Mouse (Mus musculus): ENCODE results near the gene Rpusd1. TPM values are rescaled to one million over a fixed set of nuclear protein-coding genes. Genes with fewer than 3 reads are reported as not detected.

The Rpusd1 gene
- 20.4 and 22.6 TPM in 2 replicates for polyA plus RNA-seq (2014; fragmentation: Nextera tagmentation; extraction: Ambion mirVana)

DNA sequence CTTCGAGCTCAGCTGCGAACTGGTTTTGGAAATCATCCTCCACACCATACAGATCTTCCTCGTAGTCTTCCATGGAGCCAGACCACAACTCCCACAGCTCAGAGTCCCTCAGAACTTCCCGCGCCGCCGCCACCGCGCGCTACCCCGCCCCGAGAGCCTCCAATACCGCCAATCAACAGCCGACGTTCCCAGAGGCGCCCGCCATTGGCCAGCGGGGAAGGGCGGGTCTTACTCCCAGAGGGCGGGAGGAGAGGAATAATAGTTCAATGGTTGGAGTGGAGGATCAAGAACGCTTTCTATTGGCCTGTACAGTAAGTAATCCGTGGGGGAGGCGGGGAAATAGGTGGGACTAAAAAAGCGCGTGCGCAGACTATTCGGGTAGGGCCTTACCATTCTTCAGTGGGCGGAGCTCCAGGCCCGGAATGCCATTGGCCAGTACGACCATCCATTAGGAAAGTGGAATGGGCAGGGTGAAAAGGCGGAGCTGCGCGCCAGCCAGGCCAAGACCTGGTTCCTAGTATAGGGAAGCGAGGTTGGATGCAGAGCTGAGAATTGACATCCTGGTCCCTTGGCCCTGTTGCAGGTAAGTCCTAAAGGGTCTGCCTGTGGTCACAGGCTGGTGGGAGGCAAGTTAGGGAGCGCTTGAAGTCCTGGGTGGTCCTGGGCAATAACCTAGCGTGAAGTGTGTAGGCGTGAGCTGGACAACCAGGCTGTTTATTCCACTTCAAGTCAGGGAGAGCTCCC is at the start of gene Rpusd1, which contains the start of gene Chtf18:
TSS of gene Rpusd1 (plus strand) at position 406 of the 744 bp plus-strand sequence.
TSS of gene Chtf18 (minus strand) at position 155 of the 744 bp plus-strand sequence.
- peak within 1 kb of the TSS; percentile 93 for H3K4me2 ChIP-seq (ENCODE audit: low read depth, low read length, severe bottlenecking)
- H3K9ac ChIP-seq (ENCODE audit: low read length), result peak within 1 kb of the TSS; percentile 77
- no peaks in the 10 kb centered on the region for H3K27me3 ChIP-seq (ENCODE audit: control insufficient read depth, insufficient read depth, low read length)
- H3K4me1 ChIP-seq (replicated peaks; ENCODE audit: control insufficient read depth, insufficient read depth, low read length), result peaks cover 17% of the 10 kb centered on the region
- H3K27ac ChIP-seq (ENCODE audit: low read depth, low read length), result no peak within 1 kb of the TSS
- H3K9me3 ChIP-seq (ENCODE audit: control insufficient read depth, low read length), result no peaks in the 10 kb centered on the region
- peak within 1 kb of the TSS; percentile 55 for H3K4me3 ChIP-seq (ENCODE audit: low read depth, low read length)
- WGBS, result under 1% methylated on average over 37 of the region's 37 CpGs
- ATAC-seq (replicated peaks; ENCODE audit: low FRiP score) (peak; percentile 96), DNase-seq (ENCODE audit: low spot score) (peak; percentile 98)
- H3K36me3 ChIP-seq (ENCODE audit: control insufficient read depth, insufficient read depth, low read length), result no peaks in the 10 kb centered on the region

GRCm38 (mm10) chr17:25677969-25678368 is 49.5 kb upstream of the Rpusd1 start:
- peaks cover 10% of the 10 kb centered on the region; the same call in 1 of the 2 replicates for H3K4me1 ChIP-seq (replicated peaks; ENCODE audit: control insufficient read depth, insufficient read depth, low read length)
- no peak overlapping the region for H3K4me2 ChIP-seq (ENCODE audit: low read depth, low read length, severe bottlenecking)
- H3K36me3 ChIP-seq (ENCODE audit: control insufficient read depth, insufficient read depth, low read length), result no peaks in the 10 kb centered on the region
- no peak overlapping the region for H3K27ac ChIP-seq (ENCODE audit: low read depth, low read length)
- peaks cover 2% of the 10 kb centered on the region; the same call in 1 of the 2 replicates for H3K9me3 ChIP-seq (ENCODE audit: control insufficient read depth, low read length)
- 50% methylated on average over 6 of the region's 6 CpGs for WGBS
- H3K4me3 ChIP-seq (ENCODE audit: low read depth, low read length), result no peak overlapping the region
- DNase-seq (ENCODE audit: low spot score) (no peak), ATAC-seq (replicated peaks; ENCODE audit: low FRiP score) (no peak)
- no peak overlapping the region for H3K9ac ChIP-seq (ENCODE audit: low read length)
- H3K27me3 ChIP-seq (ENCODE audit: control insufficient read depth, insufficient read depth, low read length), result no peaks in the 10 kb centered on the region

GRCm38 (mm10) chr17:25679818-25680217 is 47.7 kb upstream of the Rpusd1 start:
- DNase-seq (ENCODE audit: low spot score) (peak; percentile 70), ATAC-seq (replicated peaks; ENCODE audit: low FRiP score) (peak; percentile 71; the same call in 1 of the 2 replicates)
- peaks cover 10% of the 10 kb centered on the region; the same call in 1 of the 2 replicates for H3K4me1 ChIP-seq (replicated peaks; ENCODE audit: control insufficient read depth, insufficient read depth, low read length)
- H3K36me3 ChIP-seq (ENCODE audit: control insufficient read depth, insufficient read depth, low read length), result no peaks in the 10 kb centered on the region
- H3K9ac ChIP-seq (ENCODE audit: low read length), result peak overlapping the region; percentile 33; the same call in 1 of the 2 replicates
- no peaks in the 10 kb centered on the region for H3K27me3 ChIP-seq (ENCODE audit: control insufficient read depth, insufficient read depth, low read length)
- H3K4me2 ChIP-seq (ENCODE audit: low read depth, low read length, severe bottlenecking), result peak overlapping the region; percentile 30; the same call in 1 of the 2 replicates
- H3K27ac ChIP-seq (ENCODE audit: low read depth, low read length), result peak overlapping the region; percentile 65; the same call in 1 of the 2 replicates
- 4% methylated on average over 5 of the region's 5 CpGs for WGBS
- peaks cover 2% of the 10 kb centered on the region; the same call in 1 of the 2 replicates for H3K9me3 ChIP-seq (ENCODE audit: control insufficient read depth, low read length)
- H3K4me3 ChIP-seq (ENCODE audit: low read depth, low read length), result no peak overlapping the region

GRCm38 (mm10) chr17:25681636-25682035 is 45.8 kb upstream of the Rpusd1 start:
- ATAC-seq (replicated peaks; ENCODE audit: low FRiP score), result no peak
- Histone ChIP-seq H3K9ac (ENCODE audit: low read length) (no peak overlapping the region), H3K27me3 (ENCODE audit: control insufficient read depth, insufficient read depth, low read length) (no peaks in the 10 kb centered on the region), H3K36me3 (ENCODE audit: control insufficient read depth, insufficient read depth, low read length) (no peaks in the 10 kb centered on the region), H3K27ac (ENCODE audit: low read depth, low read length) (no peak overlapping the region), H3K9me3 (ENCODE audit: control insufficient read depth, low read length) (no peaks in the 10 kb centered on the region), H3K4me1 (replicated peaks; ENCODE audit: control insufficient read depth, insufficient read depth, low read length) (peaks cover 10% of the 10 kb centered on the region; the same call in 1 of the 2 replicates), H3K4me3 (ENCODE audit: low read depth, low read length) (no peak overlapping the region), H3K4me2 (ENCODE audit: low read depth, low read length, severe bottlenecking) (no peak overlapping the region)
- 89% methylated on average over 4 of the region's 4 CpGs for WGBS
- DNase-seq (ENCODE audit: low spot score), result no peak

- WGBS, result 57% methylated on average over 7 of the region's 7 CpGs
- H3K27ac ChIP-seq (ENCODE audit: low read depth, low read length), result no peak overlapping the region
- no peaks in the 10 kb centered on the region for H3K27me3 ChIP-seq (ENCODE audit: control insufficient read depth, insufficient read depth, low read length)
Measured at GRCm38 (mm10) chr17:25686323-25686722, 41.1 kb upstream of the Rpusd1 start.

GRCm38 (mm10) chr17:25688922-25689321 is 38.5 kb upstream of the Rpusd1 start:
- WGBS, result 78% methylated on average over 4 of the region's 4 CpGs
- Histone ChIP-seq H3K27ac (ENCODE audit: low read depth, low read length) (no peak overlapping the region), H3K4me1 (replicated peaks; ENCODE audit: control insufficient read depth, insufficient read depth, low read length) (no peaks in the 10 kb centered on the region), H3K4me3 (ENCODE audit: low read depth, low read length) (no peak overlapping the region), H3K9ac (ENCODE audit: low read length) (no peak overlapping the region), H3K9me3 (ENCODE audit: control insufficient read depth, low read length) (no peaks in the 10 kb centered on the region), H3K4me2 (ENCODE audit: low read depth, low read length, severe bottlenecking) (no peak overlapping the region), H3K27me3 (ENCODE audit: control insufficient read depth, insufficient read depth, low read length) (no peaks in the 10 kb centered on the region), H3K36me3 (ENCODE audit: control insufficient read depth, insufficient read depth, low read length) (no peaks in the 10 kb centered on the region)
- no peak for DNase-seq (ENCODE audit: low spot score)
- no peak for ATAC-seq (replicated peaks; ENCODE audit: low FRiP score)

More at GRCm38 (mm10) chr17:25686323-25686722, 41.1 kb upstream of the Rpusd1 start:
- H3K9ac ChIP-seq (ENCODE audit: low read length), result no peak overlapping the region
- ATAC-seq (replicated peaks; ENCODE audit: low FRiP score) (no peak), DNase-seq (ENCODE audit: low spot score) (peak; percentile 70)
- H3K4me2 ChIP-seq (ENCODE audit: low read depth, low read length, severe bottlenecking), result no peak overlapping the region
- H3K4me3 ChIP-seq (ENCODE audit: low read depth, low read length), result no peak overlapping the region
- H3K4me1 ChIP-seq (replicated peaks; ENCODE audit: control insufficient read depth, insufficient read depth, low read length), result no peaks in the 10 kb centered on the region
- no peaks in the 10 kb centered on the region for H3K36me3 ChIP-seq (ENCODE audit: control insufficient read depth, insufficient read depth, low read length)
- H3K9me3 ChIP-seq (ENCODE audit: control insufficient read depth, low read length), result no peaks in the 10 kb centered on the region

- ATAC-seq (replicated peaks; ENCODE audit: low FRiP score) (no peak), DNase-seq (ENCODE audit: low spot score) (no peak)
- Histone ChIP-seq H3K4me1 (replicated peaks; ENCODE audit: control insufficient read depth, insufficient read depth, low read length) (no peaks in the 10 kb centered on the region), H3K36me3 (ENCODE audit: control insufficient read depth, insufficient read depth, low read length) (no peaks in the 10 kb centered on the region), H3K4me3 (ENCODE audit: low read depth, low read length) (no peak overlapping the region), H3K27ac (ENCODE audit: low read depth, low read length) (no peak overlapping the region), H3K27me3 (ENCODE audit: control insufficient read depth, insufficient read depth, low read length) (no peaks in the 10 kb centered on the region), H3K4me2 (ENCODE audit: low read depth, low read length, severe bottlenecking) (no peak overlapping the region), H3K9me3 (ENCODE audit: control insufficient read depth, low read length) (no peaks in the 10 kb centered on the region), H3K9ac (ENCODE audit: low read length) (no peak overlapping the region)
- 37% methylated on average over 1 of the region's 1 CpGs for WGBS
Measured at GRCm38 (mm10) chr17:25696263-25696662, 31.2 kb upstream of the Rpusd1 start.

DNA sequence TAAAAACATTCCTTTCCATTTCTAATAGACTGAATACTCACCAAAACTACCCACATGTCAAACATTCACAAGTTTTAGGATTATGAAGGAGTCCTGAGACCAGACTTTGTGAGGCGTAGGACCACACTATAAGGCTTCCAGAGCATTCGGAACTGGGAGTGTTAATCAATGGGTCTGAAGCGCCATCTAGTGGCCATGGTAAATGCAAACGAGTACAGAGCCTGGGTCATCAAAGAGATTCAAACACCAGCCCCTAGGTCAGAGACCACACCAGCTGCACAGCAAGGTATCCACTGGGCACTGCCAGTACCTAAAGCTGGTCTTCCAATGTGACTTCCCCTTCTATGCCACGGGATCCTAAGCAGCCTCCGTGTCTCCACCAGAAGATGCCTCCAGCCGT is 29.0 kb upstream of the Rpusd1 start:
- H3K27me3 ChIP-seq (ENCODE audit: control insufficient read depth, insufficient read depth, low read length), result no peaks in the 10 kb centered on the region
- ATAC-seq (replicated peaks; ENCODE audit: low FRiP score) (0 out of 2 replicates have a peak, but pooled peaks have one; percentile 21), DNase-seq (ENCODE audit: low spot score) (peak; percentile 85)
- H3K4me3 ChIP-seq (ENCODE audit: low read depth, low read length), result no peak overlapping the region
- H3K4me1 ChIP-seq (replicated peaks; ENCODE audit: control insufficient read depth, insufficient read depth, low read length), result no peaks in the 10 kb centered on the region
- no peaks in the 10 kb centered on the region for H3K36me3 ChIP-seq (ENCODE audit: control insufficient read depth, insufficient read depth, low read length)
- no peak overlapping the region for H3K27ac ChIP-seq (ENCODE audit: low read depth, low read length)
- no peak overlapping the region for H3K9ac ChIP-seq (ENCODE audit: low read length)
- no peak overlapping the region for H3K4me2 ChIP-seq (ENCODE audit: low read depth, low read length, severe bottlenecking)
- 12% methylated on average over 7 of the region's 7 CpGs for WGBS
- no peaks in the 10 kb centered on the region for H3K9me3 ChIP-seq (ENCODE audit: control insufficient read depth, low read length)
